Mouse (Mus musculus): ENCODE measurements at regions not wholly inside any gene's neighbourhood (a gene's known extent, or its start where the extent isn't known, plus 50 kb on each side); places are given as distances from the start of the nearest gene placed in this dataset.
A peak's percentile ranks its signal among the peaks of the same experiment; 100 is the strongest.

- ATAC-seq (replicated peaks in 1 of 2; ENCODE audit: insufficient read depth in 1 of 2, low FRiP score in 2 of 2, low TSS enrichment in 1 of 2, low read depth in 1 of 2, poor library complexity in 2 of 2, severe bottlenecking in 2 of 2): 0 out of 4 replicates have a peak, but pooled peaks of 1 of the 2 experiments have one; percentile 21
Measured at GRCm38 (mm10) chr4:125242512-125242911, 114.9 kb upstream of the Zc3h12a start.

GRCm38 (mm10) chr4:125241577-125242262 is 114.1 kb upstream of the Zc3h12a start:
- no peak for ATAC-seq (replicated peaks in 1 of 2; ENCODE audit: insufficient read depth in 1 of 2, low FRiP score in 2 of 2, low TSS enrichment in 1 of 2, low read depth in 1 of 2, poor library complexity in 2 of 2, severe bottlenecking in 2 of 2)

GRCm38 (mm10) chr4:125231711-125232260 is 104.1 kb upstream of the Zc3h12a start:
- ATAC-seq (replicated peaks in 1 of 2; ENCODE audit: insufficient read depth in 1 of 2, low FRiP score in 2 of 2, low TSS enrichment in 1 of 2, low read depth in 1 of 2, poor library complexity in 2 of 2, severe bottlenecking in 2 of 2): no peak

- ATAC-seq (replicated peaks in 1 of 2; ENCODE audit: insufficient read depth in 1 of 2, low FRiP score in 2 of 2, low TSS enrichment in 1 of 2, low read depth in 1 of 2, poor library complexity in 2 of 2, severe bottlenecking in 2 of 2): no peak
Measured at GRCm38 (mm10) chr4:125227194-125227593, 99.6 kb upstream of the Zc3h12a start.

DNA sequence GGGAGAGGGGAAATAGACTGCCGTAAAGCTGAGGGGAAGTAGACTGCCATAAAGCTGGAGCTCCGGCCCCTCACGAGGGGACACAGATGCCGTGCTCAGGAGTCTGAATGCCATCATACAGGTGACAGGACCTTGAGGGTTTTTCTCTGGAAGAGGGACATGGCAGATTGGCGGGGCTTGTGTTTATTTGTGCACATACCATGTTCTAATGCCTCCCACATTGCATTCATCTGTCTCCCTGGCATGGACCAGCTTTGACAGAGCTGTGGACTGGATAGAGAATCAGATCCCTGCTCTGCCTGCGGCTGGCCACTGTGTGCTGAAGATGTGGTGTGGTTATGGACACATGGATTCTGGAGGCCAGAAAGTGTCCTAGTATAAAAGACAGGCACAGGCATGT is 95.3 kb upstream of the Zc3h12a start:
- no peak for ATAC-seq (replicated peaks in 1 of 2; ENCODE audit: insufficient read depth in 1 of 2, low FRiP score in 2 of 2, low TSS enrichment in 1 of 2, low read depth in 1 of 2, poor library complexity in 2 of 2, severe bottlenecking in 2 of 2)

GRCm38 (mm10) chr4:125220314-125220713 is 92.7 kb upstream of the Zc3h12a start:
- ATAC-seq (replicated peaks in 1 of 2; ENCODE audit: insufficient read depth in 1 of 2, low FRiP score in 2 of 2, low TSS enrichment in 1 of 2, low read depth in 1 of 2, poor library complexity in 2 of 2, severe bottlenecking in 2 of 2): peak; percentile 76 to 77

DNA sequence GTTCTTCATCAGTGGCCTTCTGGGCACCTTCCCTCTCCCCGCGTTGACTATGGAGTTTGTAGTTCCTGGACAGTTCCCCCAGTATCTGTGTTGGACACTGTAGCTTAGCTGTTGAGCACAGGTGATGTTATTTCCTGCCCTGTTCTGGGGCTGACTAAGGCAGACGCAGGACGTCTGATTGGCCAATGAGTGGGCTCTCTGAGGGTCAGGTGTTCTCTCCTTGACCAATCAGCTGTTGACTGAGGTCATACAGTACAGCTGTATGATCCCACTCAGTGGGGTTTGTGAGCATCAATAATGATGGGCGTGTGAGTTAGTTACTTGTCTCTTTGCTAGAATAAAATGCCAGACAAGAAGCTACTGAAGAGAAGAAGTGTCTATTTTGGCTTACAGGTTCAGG is 91.6 kb upstream of the Zc3h12a start:
- no peak for ATAC-seq (replicated peaks in 1 of 2; ENCODE audit: insufficient read depth in 1 of 2, low FRiP score in 2 of 2, low TSS enrichment in 1 of 2, low read depth in 1 of 2, poor library complexity in 2 of 2, severe bottlenecking in 2 of 2)

DNA sequence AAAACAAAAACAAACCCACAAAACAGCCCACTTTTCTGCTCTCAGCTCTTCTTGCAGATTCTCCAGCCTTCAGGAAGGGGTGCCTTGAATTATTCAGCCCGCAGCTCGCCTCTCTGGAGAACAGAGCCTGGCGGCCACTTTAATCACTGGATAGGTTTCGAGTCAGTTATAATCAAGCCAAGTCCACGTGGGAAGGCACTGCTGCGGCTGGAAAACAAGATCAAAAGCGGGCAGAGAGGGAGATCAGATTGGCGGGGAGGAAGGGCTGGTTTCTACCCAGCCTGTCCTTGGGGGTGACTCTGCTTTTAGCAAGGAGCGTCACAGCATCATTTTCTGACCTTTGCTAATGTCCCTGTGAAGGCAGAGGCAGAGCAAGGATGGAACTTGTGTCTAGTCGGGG is 86.7 kb upstream of the Zc3h12a start:
- no peak for ATAC-seq (replicated peaks in 1 of 2; ENCODE audit: insufficient read depth in 1 of 2, low FRiP score in 2 of 2, low TSS enrichment in 1 of 2, low read depth in 1 of 2, poor library complexity in 2 of 2, severe bottlenecking in 2 of 2)

DNA sequence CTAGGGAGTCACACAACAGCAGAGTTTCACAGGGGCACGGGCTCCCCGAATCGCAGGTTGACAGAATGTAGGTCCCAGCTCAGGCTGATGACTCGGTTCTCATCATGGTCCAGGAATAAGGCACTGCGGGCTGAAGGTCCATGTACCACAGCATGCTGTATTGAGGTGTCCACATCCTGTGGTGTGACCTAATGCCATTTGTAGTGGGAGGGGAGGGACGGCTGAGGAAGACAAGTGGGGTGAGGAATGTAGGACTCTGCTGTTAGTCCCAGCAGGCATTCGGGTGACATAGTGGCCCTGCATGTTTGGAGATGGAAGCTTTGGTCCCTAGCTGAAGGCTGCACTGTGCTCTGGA is 84.5 kb upstream of the Zc3h12a start:
- no peak for ATAC-seq (replicated peaks in 1 of 2; ENCODE audit: insufficient read depth in 1 of 2, low FRiP score in 2 of 2, low TSS enrichment in 1 of 2, low read depth in 1 of 2, poor library complexity in 2 of 2, severe bottlenecking in 2 of 2)

DNA sequence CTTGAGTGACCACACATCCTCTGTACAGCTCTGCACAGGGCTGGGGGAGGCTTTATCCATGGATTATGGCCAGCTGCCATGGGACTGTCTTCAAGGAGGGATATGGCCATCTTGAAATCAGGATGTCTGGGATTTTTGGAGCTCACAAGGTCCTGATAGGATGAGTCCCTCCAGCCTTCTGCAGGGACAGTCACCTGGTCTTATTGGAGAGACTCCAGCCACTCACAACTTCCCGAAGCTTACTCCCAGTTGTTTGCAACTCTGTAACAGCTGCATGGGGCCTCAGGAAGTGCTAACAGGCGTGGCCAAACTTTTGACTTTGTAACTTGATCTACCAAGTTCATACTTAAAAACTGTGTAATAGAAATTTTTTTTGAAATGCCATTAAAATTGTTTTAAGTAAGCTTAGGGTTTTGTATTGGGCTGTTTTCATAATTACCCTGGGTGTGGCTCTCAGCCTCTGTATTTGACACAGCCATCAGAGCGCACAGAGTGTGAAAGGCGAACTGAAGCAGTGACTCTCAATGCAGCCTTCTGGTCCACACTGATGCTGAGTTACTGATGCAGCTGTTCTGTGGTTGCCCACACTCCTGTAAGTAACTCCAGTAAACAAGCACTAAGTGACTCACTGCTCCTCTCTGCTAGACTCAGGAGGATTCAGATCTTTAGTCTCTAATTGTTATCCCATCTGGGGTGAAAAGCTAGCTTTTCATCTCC is 84.0 kb upstream of the Zc3h12a start:
- no peak for ATAC-seq (replicated peaks in 1 of 2; ENCODE audit: insufficient read depth in 1 of 2, low FRiP score in 2 of 2, low TSS enrichment in 1 of 2, low read depth in 1 of 2, poor library complexity in 2 of 2, severe bottlenecking in 2 of 2)

GRCm38 (mm10) chr4:125210719-125211118 is 83.1 kb upstream of the Zc3h12a start:
- ATAC-seq (replicated peaks in 1 of 2; ENCODE audit: insufficient read depth in 1 of 2, low FRiP score in 2 of 2, low TSS enrichment in 1 of 2, low read depth in 1 of 2, poor library complexity in 2 of 2, severe bottlenecking in 2 of 2): no peak

- ATAC-seq (replicated peaks in 1 of 2; ENCODE audit: insufficient read depth in 1 of 2, low FRiP score in 2 of 2, low TSS enrichment in 1 of 2, low read depth in 1 of 2, poor library complexity in 2 of 2, severe bottlenecking in 2 of 2): no peak
Measured at GRCm38 (mm10) chr4:125208136-125208915, 80.7 kb upstream of the Zc3h12a start.

DNA sequence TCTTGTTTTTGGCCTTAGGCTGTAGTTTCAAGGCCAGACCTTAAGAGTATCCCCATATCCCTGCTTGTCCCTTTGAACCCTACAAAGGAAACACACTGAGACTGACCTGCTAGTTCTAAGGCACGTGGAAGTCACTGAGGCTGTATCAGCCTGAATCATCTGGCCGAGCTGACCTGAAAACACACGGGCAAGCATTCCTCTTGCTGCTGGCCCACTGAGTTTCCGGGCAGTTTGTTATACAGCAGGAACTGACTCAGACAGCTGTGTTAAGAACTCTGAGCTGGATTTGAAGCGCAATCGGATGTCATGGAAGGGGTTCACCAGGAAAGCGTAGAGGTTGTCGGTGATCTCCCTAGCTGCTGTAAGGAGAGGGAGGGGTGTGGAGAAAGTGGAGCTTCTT is 75.9 kb upstream of the Zc3h12a start:
- no peak for ATAC-seq (replicated peaks in 1 of 2; ENCODE audit: insufficient read depth in 1 of 2, low FRiP score in 2 of 2, low TSS enrichment in 1 of 2, low read depth in 1 of 2, poor library complexity in 2 of 2, severe bottlenecking in 2 of 2)

DNA sequence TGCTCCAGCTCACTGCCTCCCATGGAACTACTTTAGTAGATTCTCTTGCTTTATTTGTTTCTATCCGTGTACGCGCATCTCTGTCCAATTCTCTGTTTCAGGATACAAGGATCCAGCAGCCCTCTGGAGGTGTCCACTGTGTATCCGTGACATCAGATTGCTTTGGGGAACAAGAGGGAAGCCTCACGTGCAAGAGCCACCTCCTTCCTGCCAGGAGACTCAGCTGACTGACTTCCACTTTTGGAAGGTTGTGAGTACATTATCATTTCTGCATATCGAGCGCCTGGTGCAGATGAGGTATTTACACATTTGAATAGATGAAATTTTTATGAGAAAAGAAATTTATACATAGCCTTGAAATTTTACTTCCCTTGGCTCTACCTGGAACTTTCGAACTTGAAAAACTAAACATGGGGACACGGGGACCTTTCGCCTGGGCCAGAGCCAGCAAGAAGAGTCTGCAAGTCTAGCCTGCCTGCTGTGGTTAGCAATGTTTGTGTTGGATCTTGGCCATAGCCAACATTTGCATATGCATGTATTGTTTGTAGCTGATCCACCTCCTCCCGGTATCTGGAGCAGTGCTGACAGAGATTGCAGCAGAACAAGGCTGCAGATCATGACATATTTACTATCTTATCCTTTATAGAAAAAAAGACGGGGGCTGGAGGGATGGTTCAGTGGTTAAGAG is 74.1 kb upstream of the Zc3h12a start:
- ATAC-seq (replicated peaks in 1 of 2; ENCODE audit: insufficient read depth in 1 of 2, low FRiP score in 2 of 2, low TSS enrichment in 1 of 2, low read depth in 1 of 2, poor library complexity in 2 of 2, severe bottlenecking in 2 of 2): peak in 1 of 2 experiments; percentile 33; a peak in 2 of 4 replicates

GRCm38 (mm10) chr4:125200762-125201161 is 73.1 kb upstream of the Zc3h12a start:
- no peak for ATAC-seq (replicated peaks in 1 of 2; ENCODE audit: insufficient read depth in 1 of 2, low FRiP score in 2 of 2, low TSS enrichment in 1 of 2, low read depth in 1 of 2, poor library complexity in 2 of 2, severe bottlenecking in 2 of 2)

- ATAC-seq (replicated peaks in 1 of 2; ENCODE audit: insufficient read depth in 1 of 2, low FRiP score in 2 of 2, low TSS enrichment in 1 of 2, low read depth in 1 of 2, poor library complexity in 2 of 2, severe bottlenecking in 2 of 2): no peak
Measured at GRCm38 (mm10) chr4:125199281-125199680, 71.6 kb upstream of the Zc3h12a start.

GRCm38 (mm10) chr4:125195901-125196435 is 68.3 kb upstream of the Zc3h12a start:
- peak; percentile 40 to 54; a peak in 2 of 4 replicates for ATAC-seq (replicated peaks in 1 of 2; ENCODE audit: insufficient read depth in 1 of 2, low FRiP score in 2 of 2, low TSS enrichment in 1 of 2, low read depth in 1 of 2, poor library complexity in 2 of 2, severe bottlenecking in 2 of 2)
